Mouse (Mus musculus): Measurements from ENCODE around the gene Mettl13. TPM values are rescaled to one million over a fixed set of nuclear protein-coding genes. Genes with fewer than 3 reads are reported as not detected.

Gene Mettl13
- total RNA-seq, 2 experiments from 2014 or later: 4.6 to 5.9 TPM

GRCm38 (mm10) chr1:162543231-162543630 lies 5.1 kb downstream of the Mettl13 start:
- no peak for DNase-seq
- intact Hi-C loops (cut with DNase I): no loop called here

- intact Hi-C loops (cut with DNase I): loop anchor here (10.0 kb wide), 1 partner anchor 179 kb away; no protein-coding TSS in a partner anchor
- DNase-seq: no peak
Observed at GRCm38 (mm10) chr1:162533766-162534560, 14.4 kb downstream of the Mettl13 start.

- intact Hi-C loops (cut with DNase I): loop anchor here (10.0 kb wide), 1 partner anchor 178 kb away; no protein-coding TSS in a partner anchor
- no peak for DNase-seq
Observed at GRCm38 (mm10) chr1:162532330-162532729, 16.0 kb downstream of the Mettl13 start.

GRCm38 (mm10) chr1:162531584-162531983 lies 16.8 kb downstream of the Mettl13 start:
- intact Hi-C loops (cut with DNase I): loop anchor here (10.0 kb wide), 1 partner anchor 177 kb away; no protein-coding TSS in a partner anchor
- DNase-seq: no peak

GRCm38 (mm10) chr1:162530666-162531065 lies 17.7 kb downstream of the Mettl13 start:
- no peak for DNase-seq
- intact Hi-C loops (cut with DNase I): loop anchor here (10.0 kb wide), 1 partner anchor 176 kb away; no protein-coding TSS in a partner anchor

- no peak for DNase-seq
- intact Hi-C loops (cut with DNase I): loop anchor here (10.0 kb wide), 1 partner anchor 175 kb away; no protein-coding TSS in a partner anchor
Observed at GRCm38 (mm10) chr1:162529651-162530050, 18.7 kb downstream of the Mettl13 start.

GRCm38 (mm10) chr1:162515116-162515515 lies 33.2 kb downstream of the Mettl13 start:
- intact Hi-C loops (cut with DNase I): no loop called here

GRCm38 (mm10) chr1:162510013-162510356 lies 38.4 kb downstream of the Mettl13 start:
- DNase-seq: no peak

More at GRCm38 (mm10) chr1:162515116-162515515, 33.2 kb downstream of the Mettl13 start:
- DNase-seq: no peak

GRCm38 (mm10) chr1:162509329-162510012 lies 38.9 kb downstream of the Mettl13 start:
- DNase-seq: peak; percentile 50 to 63

More at GRCm38 (mm10) chr1:162510013-162510356, 38.4 kb downstream of the Mettl13 start:
- intact Hi-C loops (cut with DNase I): loop anchor here (5.0 kb wide), 1 partner anchor 33 kb away; the partner anchor contains the start of gene Dnm3

GRCm38 (mm10) chr1:162508211-162509005 lies 39.9 kb downstream of the Mettl13 start:
- no peak for DNase-seq
- intact Hi-C loops (cut with DNase I): no loop called here

More at GRCm38 (mm10) chr1:162509329-162510012, 38.9 kb downstream of the Mettl13 start:
- intact Hi-C loops (cut with DNase I): loop anchor here (5.0 kb wide), 1 partner anchor 32 kb away; the partner anchor contains the start of gene Dnm3

GRCm38 (mm10) chr1:162506516-162506915 lies 41.8 kb downstream of the Mettl13 start:
- intact Hi-C loops (cut with DNase I): no loop called here
- no peak for DNase-seq

- intact Hi-C loops (cut with DNase I): no loop called here
- no peak for DNase-seq
Observed at GRCm38 (mm10) chr1:162505649-162506048, 42.7 kb downstream of the Mettl13 start.

Other genes with a start within 250 kb of the Mettl13 start
- gene Dnm3, start 70.5 kb downstream of the Mettl13 start, total RNA-seq (2021): 10 to 100 TPM; 11.1 to 14.9 TPM
- gene Vamp4, start 22.0 kb upstream of the Mettl13 start, total RNA-seq (2021): 10 to 100 TPM; 19.1 to 20.3 TPM
- gene Myoc, start 90.6 kb upstream of the Mettl13 start, total RNA-seq (2021): 1 to 10 TPM in 1 of 2 experiments, under 1 TPM in 1; 0.71 to 1.3 TPM
- not detected for gene Myocos, start 109.7 kb upstream of the Mettl13 start, total RNA-seq (2021)
- 10 to 100 TPM; 93.2 to 98.1 TPM for gene Prrc2c, start 192.0 kb upstream of the Mettl13 start, total RNA-seq (2021)